Mouse (Mus musculus) ZHBTc4 (cell line): ENCODE data around the gene Ogfod3.

Experiments used
- DNase-seq: peaks from one replicate; pipeline ENCODE4 v3.0.0-alpha.2; 2011; ENCODE audit warnings: low read depth, low spot score

Ogfod3 gene

GRCm38 (mm10) chr11:121204161-121205006 is at the start of gene Ogfod3, which contains the start of gene Hexdc:
Gene Ogfod3 (minus strand): TSS chr11:121204711.
Gene Hexdc (plus strand): TSS chr11:121204433.
- DNase-seq: peak; percentile 99

- no peak for DNase-seq
These were observed 45.7 kb upstream of the Ogfod3 start for GRCm38 (mm10) chr11:121250196-121250595.

- DNase-seq: no peak
These were observed 35.2 kb upstream of the Ogfod3 start for GRCm38 (mm10) chr11:121239669-121240068.

GRCm38 (mm10) chr11:121237345-121238128 is 33.0 kb upstream of the Ogfod3 start:
- peak; percentile 52 for DNase-seq

- DNase-seq: peak; percentile 100
These were observed 32.2 kb upstream of the Ogfod3 start, which contains the start of gene Narf for GRCm38 (mm10) chr11:121236564-121237344. Gene Narf (plus strand): TSS chr11:121237253.

GRCm38 (mm10) chr11:121235475-121236238 is 31.1 kb upstream of the Ogfod3 start:
- DNase-seq: peak; percentile 77

GRCm38 (mm10) chr11:121232706-121233105 is 28.2 kb upstream of the Ogfod3 start:
- DNase-seq: no peak

GRCm38 (mm10) chr11:121231628-121232291 is 27.2 kb upstream of the Ogfod3 start:
- no peak for DNase-seq

- DNase-seq: no peak
These were observed 26.7 kb upstream of the Ogfod3 start for GRCm38 (mm10) chr11:121231191-121231590.

- peak; percentile 90 for DNase-seq
These were observed 24.5 kb upstream of the Ogfod3 start, which contains the start of gene Cybc1 for GRCm38 (mm10) chr11:121229018-121229439. Gene Cybc1 (minus strand): TSS chr11:121229322.

GRCm38 (mm10) chr11:121228129-121229017 is 23.9 kb upstream of the Ogfod3 start:
- DNase-seq: no peak

GRCm38 (mm10) chr11:121221321-121222010 is 17.0 kb upstream of the Ogfod3 start:
- no peak for DNase-seq

- DNase-seq: no peak
These were observed 16.3 kb upstream of the Ogfod3 start for GRCm38 (mm10) chr11:121220771-121221170.

- DNase-seq: no peak
These were observed 15.3 kb upstream of the Ogfod3 start for GRCm38 (mm10) chr11:121219776-121220175.

GRCm38 (mm10) chr11:121216831-121217230 is 12.3 kb upstream of the Ogfod3 start:
- no peak for DNase-seq

- DNase-seq: no peak
These were observed 701 bp downstream of the Ogfod3 start for GRCm38 (mm10) chr11:121203859-121204160.

- peak; percentile 72 for DNase-seq
These were observed 2.9 kb downstream of the Ogfod3 start for GRCm38 (mm10) chr11:121201436-121202198.

GRCm38 (mm10) chr11:121200781-121201180 is 3.7 kb downstream of the Ogfod3 start:
- no peak for DNase-seq
